Mouse (Mus musculus) heart, adult 11 months (tissue): ENCODE results near the gene Armc3.

Experiments
- DNase-seq: peaks from one replicate; pipeline ENCODE4 v3.0.0; 2022

Armc3 gene

DNA sequence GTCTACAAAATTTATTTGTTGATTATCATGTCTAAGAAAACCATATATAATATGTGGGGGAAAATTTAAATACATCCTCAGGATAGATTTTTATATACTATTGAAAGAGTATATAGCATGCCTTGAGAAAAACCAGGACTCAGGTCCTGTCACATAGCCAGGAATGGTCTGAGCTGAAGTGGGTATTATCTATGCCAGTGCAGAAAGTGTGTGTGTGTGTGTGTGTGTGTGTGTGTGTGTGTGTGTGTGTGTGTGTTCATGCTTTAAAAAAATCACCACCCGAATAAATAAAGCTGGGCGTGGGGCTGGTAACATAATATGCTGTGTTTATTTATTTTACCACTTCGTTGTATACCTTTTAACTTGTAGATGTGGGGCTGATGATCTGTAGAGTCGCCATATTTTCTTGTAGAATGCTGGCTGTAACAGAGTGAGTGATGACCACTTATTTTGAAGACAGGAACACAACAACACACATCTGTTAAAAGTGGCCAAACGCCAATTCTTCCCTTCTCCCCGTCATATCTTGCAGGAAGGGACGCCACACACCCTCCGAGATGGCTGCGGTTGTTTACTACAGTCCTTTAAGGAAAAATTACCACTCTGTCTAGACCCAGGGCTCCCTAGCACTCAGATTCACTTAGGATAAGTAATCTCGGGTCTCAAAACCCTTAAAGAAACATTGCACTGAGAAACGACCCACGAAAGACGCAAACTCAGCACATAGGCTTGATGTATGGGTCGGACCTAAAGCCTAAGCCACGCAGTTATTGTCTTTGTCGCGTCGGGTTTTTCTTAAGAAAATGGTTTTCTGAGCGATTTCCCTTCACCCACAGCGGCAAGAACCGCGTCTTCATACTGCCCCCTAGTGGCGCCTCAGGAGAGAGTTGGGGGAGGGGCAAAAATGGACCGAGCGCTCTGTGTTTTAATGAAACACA is 76.8 kb downstream of the Armc3 start:
- peak; percentile 94 for DNase-seq

DNA sequence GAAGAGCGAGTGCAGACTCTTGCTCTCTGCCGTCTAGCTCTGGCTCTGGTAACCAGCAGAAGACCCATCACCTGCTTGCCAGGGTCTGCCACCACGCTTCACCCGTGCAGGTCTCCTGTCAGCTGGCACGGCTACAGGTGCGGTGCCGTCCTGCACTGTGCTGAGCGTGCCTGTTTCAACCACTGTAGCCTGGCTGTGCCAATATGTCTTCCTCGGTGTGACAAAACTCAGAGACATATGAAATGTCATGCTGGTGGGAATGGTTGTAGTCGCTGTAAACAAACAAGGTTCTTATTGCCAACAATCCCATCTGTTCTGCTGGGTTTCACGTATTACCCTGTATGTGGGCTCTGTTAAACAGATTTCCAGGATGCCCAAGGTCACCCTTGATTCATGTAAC is 81.2 kb downstream of the Armc3 start:
- DNase-seq = peak; percentile 48

DNA sequence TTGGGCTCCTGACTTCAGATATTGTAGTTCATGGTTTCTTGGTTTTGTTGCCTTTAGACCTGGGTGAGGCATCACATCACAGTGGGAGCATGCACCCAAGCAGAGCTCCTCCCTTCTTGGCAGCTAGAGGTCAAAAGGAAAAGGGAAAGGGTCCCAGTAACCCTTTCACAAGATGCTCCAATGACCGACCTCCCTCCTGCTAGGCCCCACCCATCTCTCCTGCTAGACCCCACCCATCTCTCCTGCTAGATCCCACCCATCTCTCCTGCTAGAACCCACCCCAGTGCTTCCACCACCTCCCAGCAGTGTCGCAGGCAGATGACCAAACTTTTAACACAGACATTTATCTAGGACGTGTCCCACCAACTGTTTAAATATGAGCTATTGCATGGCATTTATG is 93.3 kb downstream of the Armc3 start:
- DNase-seq = peak; percentile 73

DNA sequence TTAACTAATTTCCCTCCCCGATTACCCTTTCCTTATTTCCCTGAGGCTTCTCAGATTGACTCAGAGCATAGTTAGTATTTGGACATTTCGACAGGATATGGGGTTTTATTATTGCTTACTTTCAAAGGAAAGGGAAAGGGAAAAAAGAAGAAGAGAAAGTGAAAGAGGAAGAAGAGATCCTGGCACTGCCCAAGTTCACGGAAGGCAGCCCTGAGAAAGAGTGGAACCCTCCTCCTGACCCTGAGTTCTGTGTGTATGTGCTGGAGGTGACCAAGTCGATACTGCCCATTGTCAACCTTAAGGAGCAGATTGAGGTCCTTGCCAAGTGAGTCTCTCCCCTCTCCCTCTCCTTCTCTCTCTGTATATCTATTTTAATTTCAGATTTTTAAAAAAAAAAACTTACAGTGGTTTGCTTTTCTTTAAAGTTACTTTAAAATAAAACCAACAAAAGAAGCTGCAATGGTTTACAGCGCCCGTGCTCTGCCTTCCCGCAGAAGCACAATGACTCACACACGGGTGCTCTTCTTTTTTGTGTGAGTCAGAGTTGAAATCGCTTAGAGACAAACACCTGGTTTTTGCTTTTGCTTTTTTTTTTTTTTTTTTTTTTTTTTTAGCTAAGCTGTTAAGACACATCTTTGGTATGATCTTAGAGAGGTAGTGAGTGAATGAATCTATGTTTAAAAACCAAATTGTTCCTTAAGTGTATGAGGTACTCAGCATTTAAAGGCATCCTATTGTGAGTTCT is 101.4 kb downstream of the Armc3 start:
- DNase-seq = peak; percentile 88

DNA sequence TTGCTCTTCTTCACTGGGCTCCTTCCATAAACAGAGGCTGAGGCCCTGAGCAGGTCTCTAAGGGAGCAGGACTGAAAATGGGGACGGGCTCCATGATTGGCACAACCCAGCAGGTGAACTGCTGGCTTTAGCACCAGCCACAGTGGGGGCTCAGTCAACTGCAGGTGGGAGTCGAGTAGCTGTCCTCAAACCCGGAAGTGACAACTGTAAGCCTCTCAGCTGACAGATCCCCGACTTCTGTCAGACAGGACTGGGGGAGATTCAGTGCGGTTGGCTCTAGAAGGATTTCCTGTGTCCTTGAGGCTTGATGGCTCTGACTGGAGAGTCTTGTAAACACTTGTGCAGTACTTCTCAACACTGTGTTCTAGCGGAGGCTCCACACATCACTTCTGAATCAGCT is 102.1 kb downstream of the Armc3 start:
- peak; percentile 89 for DNase-seq

DNA sequence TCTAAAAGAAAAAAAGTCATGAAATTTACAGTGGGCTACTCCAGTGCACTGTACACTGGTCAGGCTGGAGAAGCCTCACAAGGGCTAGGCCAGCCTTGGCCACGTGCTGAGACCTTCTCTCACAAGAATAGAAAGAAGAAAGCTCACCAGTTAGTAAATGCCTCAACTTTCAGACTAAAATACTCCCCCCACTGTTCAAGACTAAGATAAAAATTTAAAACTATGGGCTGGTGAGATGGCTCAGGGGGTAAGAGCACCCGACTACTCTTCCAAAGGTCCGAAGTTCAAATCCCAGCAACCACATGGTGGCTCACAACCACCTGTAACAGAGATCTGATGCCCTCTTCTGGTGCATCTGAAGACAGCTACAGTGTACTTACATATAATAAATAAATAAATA is 104.0 kb downstream of the Armc3 start:
- peak; percentile 34 for DNase-seq

DNA sequence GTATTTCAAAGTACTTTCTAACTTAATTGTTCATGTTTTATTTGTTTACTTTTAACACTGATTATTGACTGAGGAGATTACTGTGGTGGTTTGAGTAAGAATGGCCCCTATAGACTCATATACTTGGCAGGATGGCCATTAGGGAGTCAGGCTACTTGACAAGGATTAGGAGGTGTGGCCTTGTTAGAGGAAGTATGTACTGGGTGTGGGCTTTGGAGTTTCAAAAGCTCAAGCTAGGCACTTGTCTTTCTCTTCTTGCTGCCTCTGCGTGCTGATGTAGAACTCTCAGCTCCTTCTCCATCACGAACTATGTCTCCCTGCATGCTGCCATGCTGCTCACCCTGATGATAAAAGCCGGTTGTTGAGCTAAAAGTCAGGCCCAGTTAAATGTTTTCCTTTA is 111.4 kb downstream of the Armc3 start:
- peak; percentile 52 for DNase-seq

DNA sequence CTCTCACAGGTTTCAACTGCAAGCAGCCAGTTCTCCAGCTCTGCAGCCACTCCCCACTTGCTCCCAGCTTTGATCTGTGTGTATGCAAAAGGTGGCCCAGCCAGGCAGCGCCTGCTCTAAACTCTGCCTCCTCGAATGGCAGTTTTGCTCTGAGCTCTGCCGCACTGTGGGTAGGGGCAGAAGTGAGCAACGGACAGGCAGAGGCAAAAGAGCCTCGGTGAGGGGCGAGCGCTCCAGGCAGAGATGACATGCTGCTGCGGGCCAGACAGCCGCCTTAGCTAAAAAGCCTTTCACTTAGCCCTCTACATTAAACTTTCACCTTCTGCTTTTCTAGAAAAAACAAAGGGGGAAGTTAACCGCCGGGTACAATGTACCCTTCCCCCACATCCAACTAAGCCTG is 117.0 kb downstream of the Armc3 start:
- DNase-seq = peak; percentile 39

DNA sequence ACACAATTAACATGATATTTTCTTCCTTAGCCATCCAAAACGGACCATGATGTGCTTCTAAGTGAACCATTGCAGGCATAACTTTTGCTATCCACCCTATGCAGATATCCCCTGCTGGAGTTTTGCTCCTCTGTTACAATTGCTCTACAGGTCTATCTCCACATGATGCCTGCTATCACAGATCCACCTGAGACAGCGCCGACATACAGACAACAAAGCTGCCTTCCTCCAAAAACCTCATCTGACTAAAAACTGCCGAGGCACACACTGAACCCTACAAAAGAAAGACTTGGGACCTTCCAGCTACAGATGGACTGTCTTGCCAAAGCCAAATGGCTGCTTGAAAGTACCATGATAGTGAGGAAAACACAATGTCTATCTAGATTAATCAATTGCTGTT is 117.6 kb downstream of the Armc3 start:
- peak; percentile 75 for DNase-seq

DNA sequence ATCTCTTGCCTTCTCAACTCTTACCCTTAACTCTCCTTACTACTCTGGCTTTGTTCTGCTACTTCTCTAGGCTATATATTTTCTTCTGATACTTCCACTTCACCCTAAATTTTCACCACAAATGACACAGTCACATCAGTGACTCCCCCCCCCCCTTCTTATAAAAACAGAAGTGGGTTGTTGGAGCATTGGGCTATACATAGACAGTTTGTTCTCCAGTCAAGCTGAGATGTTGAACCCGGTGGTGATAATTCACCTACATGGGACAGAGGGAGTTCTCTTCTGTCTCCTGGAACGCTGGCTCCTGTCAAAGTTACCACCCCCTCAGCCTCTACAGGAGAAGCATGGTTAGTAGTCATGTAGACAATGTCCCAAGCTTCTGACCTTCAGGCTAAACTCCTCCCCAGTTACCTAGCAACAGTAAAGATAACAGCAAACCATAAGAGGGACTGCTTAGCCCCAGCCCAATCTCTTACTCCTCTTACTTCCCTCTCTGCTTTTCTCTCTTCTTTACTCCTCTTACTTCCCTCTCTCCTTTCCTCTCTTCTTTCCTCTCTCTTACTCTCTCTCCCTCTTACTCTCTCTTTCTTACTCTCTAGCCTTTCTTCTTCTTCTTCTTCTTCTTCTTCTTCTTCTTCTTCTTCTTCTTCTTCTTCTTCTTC is 118.2 kb downstream of the Armc3 start:
- DNase-seq = peak; percentile 71

DNA sequence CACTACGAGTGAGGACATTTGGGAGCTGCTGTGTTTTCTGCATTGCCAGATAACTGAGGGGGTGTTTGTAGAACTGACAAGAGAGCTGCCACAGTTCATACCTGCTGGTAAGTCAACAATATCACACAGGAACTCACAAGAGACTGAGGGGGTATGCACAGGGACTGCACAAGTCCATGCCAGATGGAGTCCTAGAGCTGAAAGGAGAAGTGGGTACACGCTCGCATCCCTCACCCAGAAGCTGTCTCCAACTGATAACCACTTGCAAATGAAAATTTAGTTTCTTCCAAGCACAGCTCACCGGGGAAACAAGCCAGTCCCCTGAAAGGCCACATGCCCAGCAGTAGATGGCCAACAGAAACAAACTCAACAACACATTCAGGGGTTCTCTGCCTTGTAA is 119.4 kb downstream of the Armc3 start:
- no peak for DNase-seq

DNA sequence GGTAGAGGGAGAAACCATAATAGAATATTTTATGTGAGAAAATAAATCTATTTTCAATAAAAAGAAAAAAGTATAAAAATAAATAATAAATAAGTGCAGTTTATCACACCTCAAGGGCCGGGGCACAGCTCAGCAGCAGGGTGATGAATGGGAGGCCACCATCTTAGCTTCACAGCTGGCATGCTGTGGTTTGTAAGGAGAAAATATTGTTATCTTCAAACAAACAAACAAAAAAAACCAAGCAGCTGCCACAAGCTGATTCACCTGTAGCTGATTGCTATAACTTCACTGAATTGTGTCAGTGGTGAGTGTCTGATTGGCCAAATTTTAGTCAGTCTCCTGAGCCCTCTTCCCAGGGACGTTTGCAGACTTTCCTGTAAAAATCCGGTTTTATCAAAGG is 120.2 kb downstream of the Armc3 start:
- peak; percentile 44 for DNase-seq

DNA sequence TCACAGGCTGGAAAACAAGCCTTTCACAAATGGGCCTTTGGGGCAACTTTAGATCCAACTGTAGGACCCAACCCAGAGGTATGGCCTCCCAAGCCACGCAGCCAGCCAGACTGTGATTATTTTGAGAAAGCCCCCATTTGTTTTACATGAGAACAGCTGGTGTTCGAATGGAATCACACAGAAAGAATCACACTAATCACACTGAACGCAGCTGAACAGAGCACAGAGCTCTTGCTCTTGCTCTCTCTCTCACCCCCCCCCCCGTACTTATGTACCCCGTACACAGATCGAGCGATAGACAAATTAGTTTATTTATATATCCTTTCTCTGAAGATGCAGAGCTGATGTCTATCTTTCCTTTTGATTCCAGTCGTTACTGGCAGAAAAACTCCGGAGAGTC is 123.3 kb downstream of the Armc3 start:
- no peak for DNase-seq

DNA sequence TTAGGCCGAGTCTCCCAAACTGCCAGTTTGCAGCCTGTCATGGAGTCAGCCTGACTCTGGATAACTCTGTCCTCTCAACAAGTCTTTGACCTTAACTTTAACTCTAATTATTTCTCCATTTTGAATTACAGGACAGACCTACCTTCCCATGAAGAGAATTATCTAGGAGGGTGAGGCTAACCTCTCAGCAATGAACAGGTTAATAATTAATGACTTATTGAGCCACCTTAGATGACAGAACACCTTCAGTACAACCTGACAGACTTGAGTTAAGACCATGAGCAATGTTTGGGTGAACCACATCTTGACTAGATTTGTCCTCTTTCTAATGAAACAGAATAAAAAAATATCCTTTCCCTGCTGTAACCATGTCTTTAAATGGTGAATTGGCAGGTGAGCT is 127.3 kb downstream of the Armc3 start:
- DNase-seq = no peak

DNA sequence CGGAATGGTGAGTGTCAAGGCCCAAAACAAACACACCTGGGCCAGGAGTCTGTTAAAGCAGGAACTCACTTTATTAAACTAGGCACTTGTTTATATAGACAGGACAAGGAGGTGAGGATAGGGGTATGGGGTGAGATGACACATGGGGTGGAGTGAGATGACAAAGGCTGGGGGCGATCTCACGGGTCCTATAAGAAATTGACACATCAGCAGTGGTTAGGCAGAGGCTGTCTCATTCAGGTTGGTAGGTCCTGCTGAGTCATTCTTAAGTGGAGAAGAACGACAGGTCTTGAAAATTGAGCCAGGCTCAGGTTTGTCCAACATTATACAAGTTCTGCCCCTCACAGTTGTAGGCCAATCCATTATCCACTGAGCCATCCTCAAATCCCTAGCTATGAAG is 128.7 kb downstream of the Armc3 start:
- DNase-seq = no peak

DNA sequence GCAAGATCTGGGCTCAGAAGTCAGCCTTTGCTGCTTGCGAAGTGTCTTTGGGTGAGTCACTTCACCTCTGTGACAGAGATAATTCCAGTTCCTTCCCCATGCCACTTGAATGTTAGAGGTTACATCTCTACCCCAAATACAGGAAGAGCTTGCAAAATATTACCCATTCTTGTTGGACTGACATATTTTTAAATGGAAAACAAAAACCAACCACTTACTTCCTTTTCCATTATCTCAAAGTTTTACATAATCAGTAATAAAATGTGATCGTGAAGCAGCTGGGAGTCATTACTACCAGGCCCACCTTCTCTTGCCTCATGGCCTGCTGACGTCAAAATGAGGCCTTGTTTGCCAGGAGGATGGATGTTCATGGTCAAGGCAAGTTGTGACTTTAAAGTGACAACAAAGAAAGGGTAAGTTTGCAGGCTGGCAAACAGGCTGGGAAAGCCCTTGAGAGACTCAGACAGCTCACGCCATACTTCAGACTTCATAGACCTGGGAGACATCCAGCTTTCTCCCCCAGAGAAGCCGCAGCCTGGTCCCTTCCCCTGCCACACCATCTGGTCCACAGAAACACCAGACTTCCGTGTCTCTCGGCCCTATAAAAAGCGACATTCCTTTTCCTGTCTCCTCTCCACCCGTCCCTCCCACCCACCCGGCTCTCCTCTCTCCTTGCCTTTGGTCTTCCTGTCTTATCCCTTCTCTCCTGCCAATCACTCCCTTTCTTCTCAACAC is 145.0 kb downstream of the Armc3 start:
- peak; percentile 94 for DNase-seq

DNA sequence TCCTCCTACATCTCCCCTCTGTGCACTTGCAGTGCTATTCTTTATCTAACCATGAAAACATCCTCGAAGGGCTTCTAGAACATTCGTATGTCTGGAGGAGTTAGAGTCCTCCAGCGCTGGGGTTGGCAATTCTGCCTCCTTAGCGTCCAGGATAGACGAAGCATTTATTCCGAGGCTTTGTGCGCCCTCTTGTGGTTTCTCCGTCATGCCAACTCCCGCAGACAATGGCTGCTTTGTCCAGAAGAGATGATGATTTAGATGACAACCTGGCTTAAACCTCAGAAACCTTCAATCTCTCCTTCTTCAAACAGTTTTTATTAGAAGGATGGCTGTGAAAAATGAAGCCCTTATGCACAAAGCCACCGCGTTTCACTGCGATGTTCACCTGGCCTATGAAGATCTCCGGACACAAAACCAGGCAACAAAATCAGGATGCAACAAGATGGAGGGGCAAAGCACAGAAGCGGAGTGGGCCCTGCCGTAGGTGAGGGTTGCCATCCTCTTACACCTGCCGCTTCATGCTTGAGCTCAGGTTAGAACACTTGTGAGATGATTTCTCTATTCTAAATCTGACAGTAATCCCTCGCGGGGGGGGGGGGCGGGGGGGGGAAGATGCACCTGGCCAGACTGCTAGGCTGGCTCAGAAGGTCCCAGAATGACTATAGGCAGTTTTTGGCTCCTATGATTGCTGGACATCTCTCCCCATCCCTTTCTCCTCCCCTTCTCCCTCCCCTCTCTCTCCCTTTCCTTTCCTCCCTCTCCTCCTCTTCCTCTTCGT is 145.7 kb downstream of the Armc3 start:
- DNase-seq = peak; percentile 97

DNA sequence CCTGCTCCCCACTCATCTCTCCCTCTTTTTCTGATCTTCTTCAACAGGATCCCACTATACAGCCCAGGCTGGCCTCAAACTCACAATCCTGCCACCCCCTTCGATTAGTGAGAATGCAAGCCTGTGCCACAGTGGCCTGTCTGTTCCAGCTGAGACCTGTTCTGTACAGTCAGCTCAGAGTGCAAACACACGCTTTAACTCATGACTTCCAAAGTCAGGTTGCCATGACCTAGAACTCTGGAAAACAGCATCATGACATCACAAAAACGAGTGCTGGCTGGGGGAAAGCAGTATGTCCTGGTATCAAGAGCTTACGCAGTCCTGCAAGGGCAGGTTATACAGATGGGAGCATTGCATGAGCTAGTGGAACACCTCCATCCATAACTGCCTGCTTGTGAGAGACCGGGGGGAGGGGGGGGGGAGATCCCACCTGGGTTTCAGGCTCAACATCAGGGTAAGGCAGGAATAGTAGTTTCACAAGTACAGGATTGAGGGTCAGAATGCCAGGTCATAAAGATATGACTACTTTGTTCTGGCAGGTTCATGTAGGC is 146.4 kb downstream of the Armc3 start:
- DNase-seq = no peak

DNA sequence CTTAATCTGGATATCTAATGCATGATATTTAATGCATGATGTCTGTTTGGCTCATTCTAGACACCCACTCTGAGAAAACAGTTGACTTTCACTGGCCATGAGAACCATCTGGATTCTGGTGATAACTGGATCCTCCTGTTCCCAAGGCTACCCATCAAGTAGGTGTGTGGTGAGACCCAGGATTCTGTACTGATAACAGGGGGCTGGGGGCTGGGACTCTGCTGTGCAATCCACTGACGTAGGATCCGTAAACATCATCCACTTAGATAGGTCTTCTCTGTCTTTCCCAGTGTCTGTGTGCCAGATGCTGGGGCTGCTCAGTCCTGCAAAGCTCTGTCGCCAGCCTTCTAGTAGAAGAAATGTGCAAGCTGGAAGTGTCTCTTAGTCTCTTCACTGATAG is 149.4 kb downstream of the Armc3 start:
- no peak for DNase-seq

DNA sequence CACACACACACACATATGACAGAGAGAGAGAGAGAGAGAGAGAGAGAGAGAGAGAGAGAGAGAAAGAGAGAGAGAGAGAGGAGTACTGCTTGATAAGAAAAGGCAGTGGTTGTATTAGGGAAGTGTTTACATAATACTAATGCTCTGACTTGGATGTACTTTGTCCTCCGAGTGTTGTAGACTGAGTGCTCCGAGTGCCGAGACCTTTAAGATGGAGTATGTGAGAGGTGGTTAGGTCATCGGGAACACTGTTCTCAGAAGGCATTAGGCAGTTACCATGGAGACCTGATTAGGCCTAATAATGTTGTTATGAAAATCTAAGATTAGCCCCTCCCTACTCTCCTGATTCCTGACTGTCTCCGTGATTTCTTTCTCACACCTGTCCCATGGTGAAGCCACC is 151.1 kb downstream of the Armc3 start:
- no peak for DNase-seq

DNA sequence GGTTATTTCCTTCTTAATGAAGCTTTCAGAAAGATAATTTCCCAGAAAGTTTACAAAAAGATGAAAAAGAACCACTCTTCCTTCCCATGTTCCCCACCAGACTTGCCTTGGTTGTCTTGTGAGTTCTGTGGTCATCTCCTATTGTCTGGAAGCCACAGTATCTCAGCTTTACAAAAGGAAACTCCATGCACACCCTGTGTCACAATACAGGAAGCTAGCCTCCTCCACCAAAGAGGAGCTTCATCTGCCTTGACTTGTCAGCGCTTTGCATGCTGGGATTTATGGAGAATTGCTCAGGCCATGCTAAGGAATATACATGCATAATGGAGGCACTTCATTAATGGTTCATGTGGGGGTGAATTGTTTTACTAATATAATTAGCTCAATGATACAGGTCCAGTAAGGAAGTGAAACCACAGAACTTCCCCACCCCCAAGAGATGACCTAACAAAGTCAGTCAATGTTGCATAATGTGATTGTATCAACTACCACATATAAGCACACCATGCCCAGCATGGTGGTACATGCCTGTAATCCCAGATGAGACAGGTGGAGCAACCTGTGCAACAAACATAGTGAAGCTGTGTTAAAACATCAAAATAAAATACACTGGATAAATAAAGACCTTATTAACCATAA is 152.6 kb downstream of the Armc3 start:
- DNase-seq = peak; percentile 92
